Mouse (Mus musculus) thymus, adult 2 months (tissue): ENCODE measurements around the gene Celf1.

Experiments used
- CTCF ChIP-seq: fragments of 200-500 bp; IDR thresholded peaks from 2 replicates; pipeline ENCODE4 v1.5.1; 2012; ENCODE audit warnings: mild to moderate bottlenecking, control low read depth, low read length, moderate library complexity, borderline replicate concordance; ENCODE audit not compliant: control insufficient read depth, poor library complexity, insufficient read depth; ENCODE audit errors: extremely low read depth
- POLR2A ChIP-seq: fragments of 200-500 bp; IDR thresholded peaks from 2 replicates; pipeline ENCODE4 v1.6.1; 2012; ENCODE audit warnings: mild to moderate bottlenecking, low read length, control low read depth, moderate library complexity; ENCODE audit not compliant: control insufficient read depth, poor library complexity, insufficient read depth; ENCODE audit errors: extremely low read depth

DNA sequence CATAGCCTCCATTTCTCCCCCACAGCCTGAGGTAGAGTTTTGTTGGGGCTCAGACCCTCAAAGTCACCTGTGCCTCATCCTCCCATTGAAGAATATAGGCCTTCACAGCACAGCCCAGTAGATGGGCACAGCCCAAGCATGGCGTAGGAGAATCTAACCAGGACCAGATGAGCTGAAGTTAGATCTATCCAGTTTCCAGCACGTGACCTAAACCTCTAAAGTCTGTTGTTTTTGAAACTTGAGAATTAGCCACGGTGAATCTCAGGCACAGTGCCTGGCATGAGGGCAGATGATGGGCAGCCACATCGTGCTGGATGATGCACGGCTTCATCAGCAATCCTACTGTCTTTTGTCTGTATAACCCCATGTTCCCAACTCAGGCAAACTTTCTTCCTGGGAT, 118.3 kb downstream of the Celf1 start:
- TF ChIP-seq CTCF: no peak
- no peak for TF ChIP-seq POLR2A
